Mouse (Mus musculus): ENCODE measurements around the gene D230025D16Rik.

- no peak for TF ChIP-seq CTCF (IDR thresholded peaks at IDR 0.05; ENCODE audit: low read depth, low read length)
- no peak for TF ChIP-seq POLR2A (IDR thresholded peaks at IDR 0.05; ENCODE audit: extremely low read depth, insufficient read depth, low read length)
Observed at GRCm38 (mm10) chr8:105251954-105252353, 27.0 kb downstream of the D230025D16Rik start.
